Mouse (Mus musculus): Measurements from ENCODE around the gene Kcnk4. TPM values are rescaled to one million over a fixed set of nuclear protein-coding genes. Genes with fewer than 3 reads are reported as not detected.

Kcnk4 gene
- polyA plus RNA-seq, 1 experiment = not detected

DNA sequence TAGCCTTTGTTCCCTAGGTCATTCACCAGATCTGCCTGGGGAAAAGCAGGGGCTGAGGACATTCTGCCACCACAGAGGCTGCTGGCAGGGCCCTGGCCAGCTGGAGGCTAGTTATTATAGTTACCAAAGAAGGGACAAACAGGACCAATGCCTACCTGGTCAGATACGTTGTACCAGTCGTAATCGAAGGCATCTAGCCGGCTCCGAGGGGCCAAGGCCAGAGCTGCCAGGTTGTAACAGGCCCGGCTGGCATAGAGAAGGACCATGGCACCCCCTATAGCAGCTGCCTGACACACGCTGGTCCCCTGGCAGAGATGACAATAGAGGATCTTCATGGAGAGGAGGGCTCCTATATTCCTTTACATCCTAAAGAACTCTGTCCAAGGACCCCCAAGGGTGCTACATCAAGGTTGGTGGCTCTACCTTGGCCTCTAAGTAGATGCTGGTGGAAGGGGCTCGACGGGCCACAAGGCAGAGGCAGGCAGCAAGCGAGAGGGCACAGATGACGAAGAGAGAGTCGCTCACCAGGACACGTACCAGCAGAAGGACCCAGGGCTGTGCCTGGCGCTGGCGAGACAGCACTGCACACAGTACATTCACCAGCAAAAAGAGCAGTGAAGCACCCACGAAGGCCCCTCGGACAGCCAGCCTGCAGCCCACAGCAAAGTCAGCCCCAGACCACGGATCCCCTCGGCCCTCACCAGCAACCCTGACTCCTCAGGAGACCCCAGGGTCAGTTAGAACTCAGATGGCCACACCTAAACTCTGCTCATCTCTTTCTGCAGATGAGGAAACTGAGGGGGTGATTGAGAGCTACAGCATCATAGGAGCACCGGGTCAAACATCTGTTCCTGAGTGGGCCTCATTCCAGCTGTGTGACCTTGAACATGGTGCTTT lies 5.0 kb upstream of the Kcnk4 start:
- TF ChIP-seq CTCF (IDR thresholded peaks at IDR 0.05; ENCODE audit: borderline replicate concordance, insufficient read depth, low read length) (no peak), POLR2A (IDR thresholded peaks at IDR 0.05; ENCODE audit: low read depth, low read length) (no peak)
- Histone ChIP-seq H3K4me1 (ENCODE audit: control insufficient read depth, insufficient read depth, low read length) (peaks cover 5% of the 10 kb centered on the region; the same call in 1 of the 2 replicates), H3K27ac (ENCODE audit: insufficient read depth, low read length) (no peak overlapping the region), H3K4me3 (ENCODE audit: insufficient read depth, low read length) (no peak overlapping the region)

DNA sequence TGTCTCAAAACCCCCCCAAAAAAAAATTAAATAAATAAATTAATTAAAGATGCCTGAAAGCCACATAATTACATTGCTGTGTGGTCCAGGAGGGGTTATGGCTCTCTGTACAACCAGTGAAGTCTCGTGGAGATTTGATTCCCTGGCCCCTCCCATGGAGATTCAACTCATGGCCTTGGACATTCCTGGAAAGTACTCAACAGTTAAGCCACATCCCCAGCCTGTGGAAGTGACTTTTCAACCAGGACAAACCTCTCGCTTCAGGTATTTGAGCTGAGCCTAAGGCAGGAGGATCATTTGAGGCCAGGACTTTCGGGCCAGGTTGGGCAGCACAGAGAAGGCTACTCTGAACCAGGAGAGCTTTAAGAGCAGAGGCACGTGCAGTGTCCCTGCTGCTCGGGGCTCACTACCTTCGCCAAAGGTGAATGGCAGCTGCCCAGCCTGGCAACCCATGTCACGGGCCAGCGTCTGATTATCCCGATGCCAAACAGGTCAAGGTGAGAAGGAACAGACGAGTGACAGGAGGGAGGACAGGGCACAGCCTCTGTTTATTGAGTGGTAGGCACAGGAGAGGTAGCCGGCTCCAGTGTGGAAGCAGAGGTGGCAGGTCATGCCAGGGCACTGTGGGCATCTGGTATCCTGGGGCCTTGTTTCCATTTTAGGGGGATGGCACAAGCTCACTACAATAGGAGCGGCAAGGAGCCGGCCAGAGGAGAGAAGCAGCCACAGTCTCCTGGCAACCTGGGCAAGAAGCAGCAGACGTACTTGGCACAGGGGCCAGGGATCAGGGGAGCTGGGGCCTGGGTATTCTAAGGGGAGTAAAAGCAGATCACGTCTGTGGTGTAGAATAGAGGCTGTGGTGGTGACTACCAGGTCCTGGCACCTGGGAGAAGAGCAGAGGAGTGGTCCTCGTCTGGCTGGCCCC lies 3.5 kb upstream of the Kcnk4 start:
- peaks cover 5% of the 10 kb centered on the region; the same call in 1 of the 2 replicates for H3K4me1 ChIP-seq (ENCODE audit: control insufficient read depth, insufficient read depth, low read length)
- H3K4me3 ChIP-seq (ENCODE audit: insufficient read depth, low read length) = no peak overlapping the region
- TF ChIP-seq POLR2A (IDR thresholded peaks at IDR 0.05; ENCODE audit: low read depth, low read length) = 0 out of 2 replicates have a peak, but pooled peaks have one; percentile 13
- no peak for TF ChIP-seq CTCF (IDR thresholded peaks at IDR 0.05; ENCODE audit: borderline replicate concordance, insufficient read depth, low read length)
- no peak overlapping the region for H3K27ac ChIP-seq (ENCODE audit: insufficient read depth, low read length)

DNA sequence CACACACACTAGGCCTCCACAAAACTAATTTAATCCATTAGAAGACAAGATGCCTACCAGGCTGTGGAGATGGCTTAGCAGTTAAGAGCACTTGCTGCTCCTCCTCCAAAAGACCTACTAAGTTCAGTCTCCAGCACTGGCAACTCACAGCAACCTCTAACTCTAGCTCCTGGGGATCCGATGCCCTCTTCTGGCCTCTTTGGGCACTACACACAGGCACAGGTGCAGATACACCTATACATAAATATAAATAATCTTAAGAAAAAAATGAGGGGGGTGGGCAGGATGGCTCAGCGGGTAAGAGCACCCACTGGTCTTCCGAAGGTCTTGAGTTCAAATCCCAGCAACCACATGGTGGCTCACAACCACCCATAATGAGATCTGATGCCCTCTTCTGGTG lies 2.0 kb upstream of the Kcnk4 start:
- TF ChIP-seq CTCF (IDR thresholded peaks at IDR 0.05; ENCODE audit: borderline replicate concordance, insufficient read depth, low read length) = no peak
- TF ChIP-seq POLR2A (IDR thresholded peaks at IDR 0.05; ENCODE audit: low read depth, low read length) = no peak
- H3K4me1 ChIP-seq (ENCODE audit: control insufficient read depth, insufficient read depth, low read length) = peaks cover 5% of the 10 kb centered on the region; the same call in 1 of the 2 replicates
- no peak overlapping the region for H3K27ac ChIP-seq (ENCODE audit: insufficient read depth, low read length)
- no peak overlapping the region for H3K4me3 ChIP-seq (ENCODE audit: insufficient read depth, low read length)

DNA sequence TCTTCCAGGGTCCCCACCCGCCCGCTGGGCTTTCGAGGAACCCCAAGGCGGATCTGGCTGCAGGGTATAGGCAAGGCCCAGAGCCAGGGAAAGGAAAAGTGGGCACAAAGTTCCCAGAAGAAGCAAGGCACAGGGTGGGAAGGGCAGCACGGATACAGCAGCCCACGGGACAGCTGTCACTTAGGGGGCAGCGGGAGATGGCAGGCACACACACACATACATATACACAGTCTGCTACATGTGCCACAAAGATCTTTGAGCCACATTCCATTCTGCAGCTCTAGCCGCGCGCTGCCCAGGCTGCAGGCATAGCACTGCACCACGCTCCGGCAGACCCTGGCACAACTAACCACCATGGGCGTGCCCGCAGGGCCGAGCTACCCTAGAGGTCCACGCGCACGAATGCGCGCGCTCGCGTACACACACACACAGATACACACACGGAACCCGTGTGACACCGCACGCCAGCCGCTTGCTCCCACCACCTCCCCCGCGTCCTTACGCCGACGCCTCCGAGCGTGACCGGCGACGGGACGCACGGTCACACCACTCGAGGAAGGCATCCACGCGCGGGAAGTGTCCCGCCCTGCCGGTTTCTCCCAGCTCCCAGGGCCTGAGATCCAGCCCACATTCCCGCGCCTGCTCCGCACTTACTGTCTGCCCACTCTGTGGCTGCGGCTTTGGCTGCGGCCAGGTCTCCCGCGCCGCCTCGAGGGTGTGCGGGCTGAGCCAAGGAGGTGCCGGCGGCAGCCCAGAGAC lies 700 bp downstream of the Kcnk4 start:
- TF ChIP-seq CTCF (IDR thresholded peaks at IDR 0.05; ENCODE audit: borderline replicate concordance, insufficient read depth, low read length) = no peak
- no peak for TF ChIP-seq POLR2A (IDR thresholded peaks at IDR 0.05; ENCODE audit: low read depth, low read length)
- Histone ChIP-seq H3K4me3 (ENCODE audit: insufficient read depth, low read length) (peak overlapping the region; percentile 20), H3K4me1 (ENCODE audit: control insufficient read depth, insufficient read depth, low read length) (no peaks in the 10 kb centered on the region), H3K27ac (ENCODE audit: insufficient read depth, low read length) (no peak overlapping the region)

DNA sequence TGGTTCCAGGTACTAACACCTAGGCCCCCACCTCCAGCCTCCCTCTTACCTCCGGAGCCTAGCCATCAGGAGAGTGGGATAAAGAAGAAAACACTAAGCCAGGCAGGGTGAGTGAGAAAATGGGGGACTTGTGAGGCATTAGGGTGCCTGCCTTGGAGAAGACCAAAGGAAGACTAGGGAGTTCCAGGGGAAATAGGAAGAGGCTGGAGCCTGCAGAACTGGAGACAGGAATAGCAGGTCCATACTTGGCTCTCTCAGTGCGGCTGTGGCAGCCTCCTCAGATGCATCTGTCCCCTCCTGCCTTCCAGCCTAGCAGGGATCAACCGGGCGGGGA lies 1.2 kb downstream of the Kcnk4 start:
- Histone ChIP-seq H3K27ac (ENCODE audit: insufficient read depth, low read length) (no peak overlapping the region), H3K4me1 (ENCODE audit: control insufficient read depth, insufficient read depth, low read length) (no peaks in the 10 kb centered on the region), H3K4me3 (ENCODE audit: insufficient read depth, low read length) (no peak overlapping the region)
- TF ChIP-seq POLR2A (IDR thresholded peaks at IDR 0.05; ENCODE audit: low read depth, low read length) = no peak
- no peak for TF ChIP-seq CTCF (IDR thresholded peaks at IDR 0.05; ENCODE audit: borderline replicate concordance, insufficient read depth, low read length)

DNA sequence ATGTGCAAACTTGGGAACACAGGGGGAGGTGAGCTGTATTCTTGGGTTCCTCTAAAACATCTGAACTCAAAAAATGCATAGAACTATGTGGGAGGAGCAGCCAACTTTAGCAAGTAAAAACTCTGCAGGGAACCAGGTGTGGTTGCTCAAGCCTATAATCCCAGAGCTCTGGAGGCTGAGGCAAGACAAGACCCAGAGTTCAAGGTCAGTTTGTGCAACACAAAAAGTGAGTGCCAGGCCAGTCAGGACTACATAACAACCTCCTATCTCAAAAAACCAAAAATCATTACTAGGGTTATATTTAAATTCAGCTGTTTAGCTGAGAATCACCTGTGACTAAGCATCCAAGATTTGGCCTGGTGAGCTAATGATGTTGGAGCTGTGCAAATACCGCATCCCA lies 2.3 kb downstream of the Kcnk4 start:
- TF ChIP-seq POLR2A (IDR thresholded peaks at IDR 0.05; ENCODE audit: low read depth, low read length) = no peak
- TF ChIP-seq CTCF (IDR thresholded peaks at IDR 0.05; ENCODE audit: borderline replicate concordance, insufficient read depth, low read length) = no peak
- no peaks in the 10 kb centered on the region for H3K4me1 ChIP-seq (ENCODE audit: control insufficient read depth, insufficient read depth, low read length)
- H3K4me3 ChIP-seq (ENCODE audit: insufficient read depth, low read length) = no peak overlapping the region
- H3K27ac ChIP-seq (ENCODE audit: insufficient read depth, low read length) = no peak overlapping the region

DNA sequence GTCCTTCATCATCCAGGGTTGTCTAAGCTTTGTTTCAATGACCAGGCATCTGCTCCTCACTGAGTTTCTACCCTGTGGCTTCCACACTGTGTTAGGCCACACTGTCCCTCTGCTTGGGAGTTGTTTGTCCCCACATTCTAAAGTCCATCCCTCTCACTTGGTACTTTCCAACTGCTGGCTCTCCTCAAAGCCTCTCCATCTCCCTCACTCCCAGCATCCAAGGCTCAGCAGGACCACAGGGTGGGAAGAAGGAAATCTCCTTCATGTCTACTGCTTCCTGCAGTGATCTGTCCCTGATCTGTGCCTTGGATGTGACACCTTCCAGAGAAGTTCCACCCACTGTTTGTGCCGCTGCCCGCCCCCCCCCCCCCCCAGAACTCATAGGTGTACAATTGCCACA lies 3.3 kb downstream of the Kcnk4 start:
- no peak for TF ChIP-seq CTCF (IDR thresholded peaks at IDR 0.05; ENCODE audit: borderline replicate concordance, insufficient read depth, low read length)
- no peak for TF ChIP-seq POLR2A (IDR thresholded peaks at IDR 0.05; ENCODE audit: low read depth, low read length)
- Histone ChIP-seq H3K4me3 (ENCODE audit: insufficient read depth, low read length) (no peak overlapping the region), H3K27ac (ENCODE audit: insufficient read depth, low read length) (no peak overlapping the region), H3K4me1 (ENCODE audit: control insufficient read depth, insufficient read depth, low read length) (no peaks in the 10 kb centered on the region)

DNA sequence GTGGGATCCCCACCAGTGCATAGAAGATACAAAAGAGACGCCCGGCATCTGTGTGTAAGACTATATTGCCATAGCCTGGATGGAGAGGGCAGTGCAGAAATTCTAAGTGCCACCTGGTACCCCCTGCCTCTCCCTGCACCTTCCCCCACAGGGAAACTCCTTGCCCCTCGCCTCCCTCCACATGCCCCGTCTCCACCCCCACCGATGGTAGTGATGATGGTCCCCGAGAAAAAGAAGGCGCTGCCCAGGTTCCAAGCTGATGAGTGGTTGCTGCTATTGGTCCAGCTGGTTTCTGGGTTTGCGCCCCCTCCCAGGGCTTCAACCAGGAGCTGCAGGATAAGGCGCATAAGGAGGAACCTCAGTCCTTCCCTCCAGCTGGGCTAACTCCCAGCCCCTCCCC lies 6.2 kb downstream of the Kcnk4 start:
- no peak overlapping the region for H3K27ac ChIP-seq (ENCODE audit: insufficient read depth, low read length)
- no peak for TF ChIP-seq POLR2A (IDR thresholded peaks at IDR 0.05; ENCODE audit: low read depth, low read length)
- no peak for TF ChIP-seq CTCF (IDR thresholded peaks at IDR 0.05; ENCODE audit: borderline replicate concordance, insufficient read depth, low read length)
- H3K4me3 ChIP-seq (ENCODE audit: insufficient read depth, low read length) = no peak overlapping the region
- no peaks in the 10 kb centered on the region for H3K4me1 ChIP-seq (ENCODE audit: control insufficient read depth, insufficient read depth, low read length)

DNA sequence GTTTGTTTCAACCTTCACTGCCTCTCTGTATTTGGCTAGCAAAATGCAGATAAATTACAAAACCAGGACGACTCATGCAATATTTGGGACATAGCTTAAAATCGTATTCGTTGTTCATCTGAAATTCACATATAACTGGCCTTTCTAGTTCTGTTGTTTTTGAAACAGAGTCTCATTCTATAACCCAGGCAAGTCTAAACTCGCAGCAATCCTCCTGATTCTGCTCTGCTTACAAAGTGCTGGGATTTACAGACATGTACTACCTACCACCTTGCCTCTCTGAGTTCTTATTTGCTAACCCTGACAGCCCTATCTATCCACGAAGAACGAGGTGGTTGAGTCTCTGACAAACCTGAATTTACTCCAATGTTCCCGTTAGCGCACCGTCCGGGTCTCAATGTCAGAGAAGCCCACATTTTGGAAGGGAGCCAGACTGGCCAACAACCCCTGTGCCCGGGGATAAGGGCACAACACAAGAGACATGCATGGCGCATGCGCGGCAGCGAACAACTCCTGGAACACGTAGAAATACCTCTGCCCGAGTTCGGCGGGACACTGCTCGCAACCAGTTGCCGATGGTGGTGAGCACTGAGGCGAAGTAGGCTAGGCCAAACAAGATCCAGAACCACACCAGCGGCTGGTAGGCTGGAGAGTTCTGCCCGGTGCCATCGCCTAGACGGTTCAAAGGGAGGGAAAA lies 7.6 kb downstream of the Kcnk4 start:
- no peak for TF ChIP-seq CTCF (IDR thresholded peaks at IDR 0.05; ENCODE audit: borderline replicate concordance, insufficient read depth, low read length)
- TF ChIP-seq POLR2A (IDR thresholded peaks at IDR 0.05; ENCODE audit: low read depth, low read length) = no peak
- Histone ChIP-seq H3K4me3 (ENCODE audit: insufficient read depth, low read length) (no peak overlapping the region), H3K27ac (ENCODE audit: insufficient read depth, low read length) (no peak overlapping the region), H3K4me1 (ENCODE audit: control insufficient read depth, insufficient read depth, low read length) (0 out of 2 replicates have a peak, but pooled peaks cover 3% of the 10 kb centered on the region)

Data from embryonic fibroblast, embryonic 13.5 days (primary cell).